Mouse (Mus musculus) forebrain, postnatal 0 days (tissue): ENCODE data around the gene Fam168b. TPM values are rescaled to one million over a fixed set of nuclear protein-coding genes. Genes with fewer than 3 reads are reported as not detected.

Experiments
- ATAC-seq: fragments of 200-750 bp; cut with Nextera tagmentation; 2 replicates; pipeline ENCODE4 v1.8.0; 2017; ENCODE audit warnings: mild to moderate bottlenecking, moderate library complexity
- DNase-seq: peaks from one replicate; pipeline ENCODE4 v3.0.0-alpha.2; 2015
- H3K27ac ChIP-seq: fragments of 300-500 bp; sonication (generic); 2 replicates; pipeline ENCODE4 v1.5.1; 2014; ENCODE audit warnings: low read depth, mild to moderate bottlenecking, antibody characterized with exemption, low read length, moderate library complexity, mixed read lengths
- H3K27me3 ChIP-seq: fragments of 300-500 bp; sonication (generic); 2 replicates; pipeline ENCODE4 v1.6.1; 2014; ENCODE audit warnings: mild to moderate bottlenecking, low read length, mixed read lengths; ENCODE audit not compliant: insufficient read depth
- H3K36me3 ChIP-seq: fragments of 300-500 bp; sonication (generic); 2 replicates; pipeline ENCODE4 v1.6.1; 2014; ENCODE audit warnings: mild to moderate bottlenecking, moderate library complexity; ENCODE audit not compliant: insufficient read depth
- H3K4me1 ChIP-seq: fragments of 300-500 bp; sonication (generic); 2 replicates; pipeline ENCODE4 v1.6.1; 2014; ENCODE audit warnings: antibody characterized with exemption; ENCODE audit not compliant: insufficient read depth
- H3K4me2 ChIP-seq: fragments of 300-500 bp; sonication (generic); 2 replicates; pipeline ENCODE4 v1.6.1; 2014; ENCODE audit warnings: low read depth, mild to moderate bottlenecking, moderate library complexity
- H3K4me3 ChIP-seq: fragments of 300-500 bp; sonication (generic); 2 replicates; pipeline ENCODE4 v1.5.1; 2014; ENCODE audit warnings: low read depth, low read length, mixed read lengths
- H3K9ac ChIP-seq: fragments of 300-500 bp; sonication (generic); 2 replicates; pipeline ENCODE4 v1.6.1; 2014; ENCODE audit warnings: mild to moderate bottlenecking
- H3K9me3 ChIP-seq: fragments of 300-500 bp; sonication (generic); 2 replicates; pipeline ENCODE4 v1.6.1; 2016; ENCODE audit warnings: low read length
- CTCF ChIP-seq: sonication (generic); IDR thresholded peaks from 2 replicates; pipeline ENCODE4 v1.5.1; 2016; ENCODE audit warnings: antibody characterized with exemption, control low read depth, low read depth
- WGBS: fragments of 180-500 bp; shearing (Covaris S2); extraction: QIAGEN DNeasy Blood & Tissue Kit; methylation state at CpG from one replicate; pipeline ENCODE4 v1.1.7; 2014; 5-methylcytosine and 5-hydroxymethylcytosine counted together
- polyA plus RNA-seq: library from polyadenylated mRNA; unstranded; fragments of >200 nt; fragmentation: Nextera tagmentation; extraction: Ambion mirVana; gene quantifications from 2 replicates; pipeline ENCODE4 v1.2.1, GENCODE M21; 2015
- total RNA-seq: library from RNA; depleted of rRNA; stranded (reverse); fragments of >200 nt; gene quantifications from 2 replicates; pipeline ENCODE4 v1.2.3, GENCODE M21; 2014

Fam168b gene
- total and polyA plus RNA-seq, 2 experiments from 2014 or later: 100 to 334 TPM

DNA sequence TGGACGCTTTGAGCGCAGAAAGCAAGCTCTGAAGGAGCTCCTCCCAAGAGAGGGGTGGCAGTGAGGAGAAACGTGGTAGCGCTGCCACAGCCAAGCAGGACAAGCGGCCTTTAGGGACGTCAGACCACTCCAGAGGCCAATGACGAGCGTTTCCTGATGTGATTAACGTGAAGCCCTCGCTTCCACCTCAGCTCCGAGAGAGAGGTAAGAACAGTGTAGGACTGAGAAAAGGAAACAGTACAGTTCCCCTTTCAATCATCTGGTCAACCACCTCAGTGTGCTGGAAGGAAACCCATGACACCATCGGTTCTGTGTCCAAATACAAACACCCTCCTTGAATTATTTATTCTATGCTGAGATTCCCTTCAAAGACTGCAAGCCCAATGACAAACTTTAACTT lies 3.6 kb downstream of the Fam168b start:
- WGBS: 73% methylated on average over 12 of the region's 12 CpGs
- H3K9me3 ChIP-seq: no peaks in the 10 kb centered on the region
- no peak overlapping the region for H3K4me3 ChIP-seq
- no peaks in the 10 kb centered on the region for H3K27me3 ChIP-seq
- H3K4me1 ChIP-seq: peaks cover 18% of the 10 kb centered on the region; the same call in 1 of the 2 replicates
- no peak for ATAC-seq
- no peak for DNase-seq
- H3K9ac ChIP-seq: no peak overlapping the region
- no peak overlapping the region for H3K4me2 ChIP-seq
- TF ChIP-seq CTCF: no peak
- H3K36me3 ChIP-seq: peaks cover 15% of the 10 kb centered on the region
- H3K27ac ChIP-seq: no peak overlapping the region

DNA sequence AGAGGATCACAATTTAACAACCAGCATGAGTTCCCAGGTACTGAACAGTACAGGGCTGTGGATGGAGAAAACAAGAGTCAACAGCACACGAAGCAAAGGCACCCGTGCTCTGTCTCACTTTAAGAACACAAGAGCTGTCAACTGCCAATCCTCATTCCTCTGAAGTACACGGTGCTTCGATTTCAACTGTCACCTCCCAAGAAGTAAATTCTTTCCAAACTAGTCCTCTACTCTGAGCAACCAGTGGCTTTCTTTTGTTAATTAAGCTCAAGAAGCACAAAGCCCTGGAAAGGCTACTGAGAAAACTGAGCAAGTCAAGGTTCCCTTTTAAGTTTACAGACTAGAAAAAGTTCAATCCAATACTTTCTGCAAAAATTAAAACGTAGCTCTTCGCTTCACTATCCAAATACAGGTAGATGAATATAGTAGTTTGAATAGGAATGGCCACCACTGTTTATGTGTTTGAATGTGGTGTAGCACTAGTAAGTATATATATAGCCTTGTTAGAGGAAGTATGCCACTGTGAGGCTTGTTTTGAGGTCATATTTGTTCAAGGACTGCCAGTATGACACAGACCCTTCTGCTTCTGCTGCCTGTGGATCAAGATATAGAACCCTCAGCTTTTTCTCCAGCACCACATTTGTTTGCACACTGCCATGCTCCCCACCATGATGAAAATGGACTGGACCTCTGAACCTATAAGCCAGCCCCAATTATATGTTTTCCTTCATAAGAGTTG lies 4.7 kb downstream of the Fam168b start:
- no peak overlapping the region for H3K27ac ChIP-seq
- no peak overlapping the region for H3K4me2 ChIP-seq
- no peak for TF ChIP-seq CTCF
- H3K9ac ChIP-seq: no peak overlapping the region
- WGBS: 41% methylated on average over 6 of the region's 6 CpGs
- ATAC-seq (no peak), DNase-seq (no peak)
- peaks cover 17% of the 10 kb centered on the region for H3K36me3 ChIP-seq
- H3K4me3 ChIP-seq: no peak overlapping the region
- peaks cover 18% of the 10 kb centered on the region; the same call in 1 of the 2 replicates for H3K4me1 ChIP-seq
- H3K9me3 ChIP-seq: no peaks in the 10 kb centered on the region
- no peaks in the 10 kb centered on the region for H3K27me3 ChIP-seq

DNA sequence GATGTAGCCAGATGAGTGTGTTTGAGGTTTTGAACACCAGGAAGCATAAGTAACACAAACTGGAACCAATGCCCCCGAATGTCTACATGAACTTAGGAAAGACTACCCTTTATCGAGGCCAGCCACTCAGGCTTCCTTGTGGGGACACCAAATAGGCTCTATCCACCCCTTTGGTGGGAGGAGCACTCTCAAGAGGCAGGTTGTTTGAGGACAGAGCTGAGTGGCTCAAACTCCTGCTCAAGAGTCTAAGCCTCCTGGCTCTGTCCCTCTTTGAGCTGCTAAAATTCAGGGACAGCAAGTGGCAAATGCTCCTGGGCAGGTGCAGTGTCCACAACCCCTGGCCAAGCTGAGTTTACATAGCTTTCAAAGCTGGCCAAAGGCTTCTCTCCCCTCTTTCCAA lies 8.0 kb downstream of the Fam168b start:
- DNase-seq (no peak), ATAC-seq (no peak)
- Histone ChIP-seq H3K9ac (no peak overlapping the region), H3K4me3 (no peak overlapping the region), H3K4me1 (no peaks in the 10 kb centered on the region), H3K4me2 (no peak overlapping the region), H3K27me3 (no peaks in the 10 kb centered on the region), H3K36me3 (peaks cover 21% of the 10 kb centered on the region), H3K27ac (no peak overlapping the region), H3K9me3 (no peaks in the 10 kb centered on the region)
- no peak for TF ChIP-seq CTCF
- 87% methylated on average over 2 of the region's 2 CpGs for WGBS

DNA sequence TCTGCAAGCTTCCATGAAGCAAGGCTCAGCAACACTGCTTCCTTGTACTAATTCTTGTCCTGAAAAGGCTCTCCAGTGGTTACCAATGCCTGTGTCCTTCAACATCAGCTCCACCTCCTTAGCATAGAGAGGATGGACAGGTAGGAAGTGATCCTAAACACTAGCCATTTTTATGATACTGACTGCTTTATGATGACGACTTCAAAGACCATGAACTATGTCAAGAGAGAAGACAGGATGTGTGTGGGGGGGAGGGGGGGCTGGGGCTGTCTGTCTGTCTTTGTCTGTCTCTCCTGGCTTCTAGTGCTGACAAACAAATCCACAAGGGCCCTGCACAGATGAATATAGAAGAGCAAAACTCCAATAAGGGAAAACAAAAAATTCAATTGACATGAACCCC lies 11.5 kb downstream of the Fam168b start:
- Histone ChIP-seq H3K36me3 (peaks cover 37% of the 10 kb centered on the region), H3K9me3 (no peaks in the 10 kb centered on the region), H3K4me1 (no peaks in the 10 kb centered on the region), H3K9ac (no peak overlapping the region), H3K4me3 (no peak overlapping the region), H3K27ac (no peak overlapping the region), H3K27me3 (no peaks in the 10 kb centered on the region), H3K4me2 (no peak overlapping the region)
- ATAC-seq: no peak
- no peak for TF ChIP-seq CTCF
- 83% methylated on average over 1 of the region's 1 CpGs for WGBS
- DNase-seq: no peak

DNA sequence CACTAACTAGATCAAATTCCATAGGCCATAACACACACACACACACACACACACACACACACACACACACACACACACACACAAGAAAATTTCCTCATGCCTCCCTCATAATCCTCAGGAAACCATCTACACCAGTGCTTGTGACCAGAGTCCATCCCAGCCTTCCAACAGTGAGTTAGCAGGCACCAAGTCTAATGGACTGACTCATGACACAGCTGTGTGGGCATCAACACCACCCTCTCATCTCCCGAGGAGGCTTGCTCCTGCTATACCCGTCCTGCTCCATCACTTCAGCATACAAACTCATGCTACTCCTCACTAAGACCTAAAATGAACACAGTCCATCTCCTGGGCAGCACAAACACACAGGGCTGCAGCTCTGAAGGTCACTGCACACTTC lies 11.9 kb downstream of the Fam168b start:
- H3K9ac ChIP-seq: no peak overlapping the region
- DNase-seq (no peak), ATAC-seq (no peak)
- WGBS: 78% methylated on average over 2 of the region's 2 CpGs
- no peak for TF ChIP-seq CTCF
- H3K27me3 ChIP-seq: no peaks in the 10 kb centered on the region
- no peaks in the 10 kb centered on the region for H3K9me3 ChIP-seq
- H3K36me3 ChIP-seq: peaks cover 35% of the 10 kb centered on the region
- H3K4me3 ChIP-seq: no peak overlapping the region
- H3K27ac ChIP-seq: no peak overlapping the region
- no peak overlapping the region for H3K4me2 ChIP-seq
- no peaks in the 10 kb centered on the region for H3K4me1 ChIP-seq

DNA sequence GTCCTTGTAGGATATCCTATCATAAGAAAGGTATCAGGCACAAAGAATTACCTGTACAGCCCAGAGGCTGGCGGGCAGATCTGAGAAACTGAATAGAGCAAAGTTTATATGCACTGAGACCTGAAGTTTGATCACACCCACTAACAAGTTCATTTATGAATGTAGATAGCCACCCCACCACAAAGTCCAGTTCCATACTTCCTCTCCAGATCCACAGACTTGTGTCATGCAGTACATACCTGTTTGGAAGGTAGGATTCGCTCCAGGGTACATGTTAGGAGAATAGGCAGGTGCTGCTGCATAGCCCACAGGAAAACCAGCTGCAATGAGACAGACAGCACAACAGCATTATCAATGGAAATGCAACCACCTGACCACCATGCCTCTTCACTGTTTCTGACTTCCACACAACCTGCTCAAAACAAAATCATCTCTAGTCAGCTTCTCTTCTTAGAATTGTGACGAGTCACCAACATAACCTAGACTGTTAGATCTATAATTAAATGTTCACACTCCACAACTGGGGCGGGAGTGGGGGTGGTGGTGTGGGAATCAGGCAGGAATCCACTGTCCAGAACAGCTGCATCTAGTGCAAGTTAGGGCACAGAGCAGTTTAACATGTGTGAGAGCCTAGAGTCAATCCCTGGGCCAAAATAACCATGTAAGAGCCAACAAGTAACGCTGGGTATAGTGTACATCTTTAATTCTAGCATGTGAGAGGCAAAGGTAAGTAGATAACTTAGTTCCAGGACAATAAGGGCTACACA lies 14.2 kb downstream of the Fam168b start:
- DNase-seq (no peak), ATAC-seq (no peak)
- H3K9me3 ChIP-seq: no peaks in the 10 kb centered on the region
- peaks cover 25% of the 10 kb centered on the region for H3K36me3 ChIP-seq
- TF ChIP-seq CTCF: no peak
- H3K27me3 ChIP-seq: no peaks in the 10 kb centered on the region
- no peak overlapping the region for H3K4me3 ChIP-seq
- no peak overlapping the region for H3K27ac ChIP-seq
- H3K9ac ChIP-seq: no peak overlapping the region
- no peak overlapping the region for H3K4me2 ChIP-seq
- 93% methylated on average over 5 of the region's 5 CpGs for WGBS
- no peaks in the 10 kb centered on the region for H3K4me1 ChIP-seq

DNA sequence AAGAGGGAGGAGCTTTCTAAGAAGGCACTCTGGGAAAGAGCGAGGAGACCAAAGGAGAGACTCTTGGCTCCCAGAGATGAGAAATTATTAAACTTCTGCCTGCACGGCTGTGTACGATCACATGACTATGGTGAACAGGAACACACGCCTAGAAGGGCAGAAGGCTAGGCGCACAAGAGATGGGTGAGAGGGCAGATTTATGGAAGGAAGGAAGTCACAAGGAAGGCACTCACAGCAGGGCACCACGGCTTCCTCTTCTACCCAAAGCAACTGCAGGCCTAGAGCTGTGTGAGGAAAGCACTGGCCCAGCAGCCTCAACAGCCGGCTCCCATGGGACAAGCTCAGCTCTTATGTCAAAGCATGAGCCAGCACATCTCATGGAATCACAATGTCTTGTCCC lies 15.0 kb downstream of the Fam168b start:
- Histone ChIP-seq H3K4me3 (no peak overlapping the region), H3K9me3 (no peaks in the 10 kb centered on the region), H3K27ac (no peak overlapping the region), H3K36me3 (peaks cover 25% of the 10 kb centered on the region), H3K9ac (no peak overlapping the region), H3K27me3 (no peaks in the 10 kb centered on the region), H3K4me1 (no peaks in the 10 kb centered on the region), H3K4me2 (no peak overlapping the region)
- no peak for TF ChIP-seq CTCF
- WGBS: 81% methylated on average over 7 of the region's 7 CpGs
- ATAC-seq (no peak), DNase-seq (no peak)
